Mouse (Mus musculus): Measurements from ENCODE around the gene Pcdh17. TPM values are rescaled to one million over a fixed set of nuclear protein-coding genes. Genes with fewer than 3 reads are reported as not detected.
A peak's percentile ranks its signal among the peaks of the same experiment; 100 is the strongest.

The Pcdh17 gene
- polyA plus RNA-seq (2015; fragmentation: Nextera tagmentation; extraction: Ambion mirVana): 21.8 and 22.9 TPM in 2 replicates

DNA sequence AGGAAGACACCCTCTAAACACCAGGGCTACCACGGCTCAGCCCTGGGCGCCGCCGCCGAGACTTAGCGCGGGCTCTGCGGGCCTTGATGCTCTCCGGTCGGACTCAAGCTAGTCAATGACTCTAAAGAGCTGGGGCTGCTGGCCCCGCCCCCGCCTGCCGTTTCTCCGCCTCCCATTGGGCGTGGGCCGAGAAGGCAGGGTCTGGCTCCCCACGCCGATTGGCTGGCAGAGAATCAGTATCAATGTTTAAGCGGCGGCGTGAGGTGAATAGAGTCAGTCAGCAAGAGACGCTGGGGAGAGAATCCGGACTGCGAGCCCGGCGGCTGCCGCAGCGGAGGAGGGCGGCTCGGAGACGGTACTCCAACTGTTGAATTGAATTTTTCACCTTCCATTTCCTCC, at the start of gene Pcdh17:
TSS of gene Pcdh17 (plus strand) at position 276 of the 399 bp plus-strand sequence.
- Histone ChIP-seq H3K4me2 (ENCODE audit: low read depth, low read length) (peak within 1 kb of the TSS; percentile 64), H3K9ac (ENCODE audit: low read length) (peak within 1 kb of the TSS; percentile 64), H3K27ac (ENCODE audit: low read length) (peak within 1 kb of the TSS; percentile 84), H3K4me3 (ENCODE audit: low read length) (peak within 1 kb of the TSS; percentile 66), H3K36me3 (ENCODE audit: control insufficient read depth, insufficient read depth, low read length) (no peaks in the 10 kb centered on the region), H3K9me3 (ENCODE audit: control insufficient read depth, low read length) (no peaks in the 10 kb centered on the region), H3K27me3 (ENCODE audit: control insufficient read depth, insufficient read depth, low read depth, low read length) (peaks cover 25% of the 10 kb centered on the region), H3K4me1 (replicated peaks; ENCODE audit: control insufficient read depth, insufficient read depth, low read length) (peaks cover 9% of the 10 kb centered on the region)
- peak; percentile 96 for ATAC-seq (ENCODE audit: low read depth)
- WGBS: under 1% methylated on average over 31 of the region's 31 CpGs

DNA sequence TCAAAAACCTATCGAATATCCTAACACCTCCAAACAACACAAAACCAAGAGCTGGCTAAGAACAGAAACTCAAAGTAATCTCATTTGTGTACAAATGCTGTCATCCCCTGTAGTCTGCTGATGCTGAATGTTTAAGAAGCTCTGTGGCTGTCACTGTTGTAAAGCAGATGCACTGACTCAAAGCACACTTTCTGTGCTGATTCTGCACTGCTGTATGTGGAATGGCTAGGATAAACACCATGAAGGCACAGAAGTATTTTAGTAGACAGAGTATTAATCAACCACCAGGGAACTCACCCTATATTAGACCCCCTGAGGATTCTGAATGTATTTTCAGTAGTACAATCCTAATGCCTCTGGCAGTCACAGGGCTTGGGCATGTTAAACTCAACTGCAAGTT, 46.2 kb upstream of the Pcdh17 start:
- H3K4me2 ChIP-seq (ENCODE audit: low read depth, low read length): no peak overlapping the region
- H3K9ac ChIP-seq (ENCODE audit: low read length): no peak overlapping the region
- H3K4me3 ChIP-seq (ENCODE audit: low read length): no peak overlapping the region
- WGBS: 33% methylated on average over 1 of the region's 1 CpGs
- H3K4me1 ChIP-seq (replicated peaks; ENCODE audit: control insufficient read depth, insufficient read depth, low read length): no peaks in the 10 kb centered on the region
- H3K27me3 ChIP-seq (ENCODE audit: control insufficient read depth, insufficient read depth, low read depth, low read length): no peaks in the 10 kb centered on the region
- no peaks in the 10 kb centered on the region for H3K36me3 ChIP-seq (ENCODE audit: control insufficient read depth, insufficient read depth, low read length)
- peak; percentile 94 for ATAC-seq (ENCODE audit: low read depth)
- H3K9me3 ChIP-seq (ENCODE audit: control insufficient read depth, low read length): no peaks in the 10 kb centered on the region
- H3K27ac ChIP-seq (ENCODE audit: low read length): no peak overlapping the region

DNA sequence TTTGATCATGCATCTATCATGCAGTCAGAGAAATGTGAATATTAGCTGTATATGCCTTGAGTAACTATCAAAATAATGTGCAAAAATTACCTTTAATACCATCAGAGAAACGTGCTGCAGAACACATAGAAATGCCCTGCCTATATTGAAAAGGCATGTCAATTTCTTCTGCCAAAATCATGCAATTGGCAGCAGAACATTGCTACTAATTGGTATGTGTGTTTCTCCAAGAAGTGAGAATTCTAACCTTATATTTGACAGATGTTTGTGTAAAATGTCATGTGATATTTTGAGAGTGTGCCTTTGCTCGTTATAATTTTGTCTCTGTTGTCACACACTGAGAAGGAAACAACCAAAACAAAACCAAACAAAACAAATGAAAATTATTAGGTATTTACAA, 18.6 kb upstream of the Pcdh17 start:
- Histone ChIP-seq H3K27me3 (ENCODE audit: control insufficient read depth, insufficient read depth, low read depth, low read length) (no peaks in the 10 kb centered on the region), H3K9ac (ENCODE audit: low read length) (no peak overlapping the region), H3K27ac (ENCODE audit: low read length) (no peak overlapping the region), H3K4me1 (replicated peaks; ENCODE audit: control insufficient read depth, insufficient read depth, low read length) (no peaks in the 10 kb centered on the region), H3K4me2 (ENCODE audit: low read depth, low read length) (no peak overlapping the region), H3K4me3 (ENCODE audit: low read length) (no peak overlapping the region), H3K9me3 (ENCODE audit: control insufficient read depth, low read length) (no peaks in the 10 kb centered on the region), H3K36me3 (ENCODE audit: control insufficient read depth, insufficient read depth, low read length) (no peaks in the 10 kb centered on the region)
- no peak for ATAC-seq (ENCODE audit: low read depth)
- 63% methylated on average over 2 of the region's 2 CpGs for WGBS

DNA sequence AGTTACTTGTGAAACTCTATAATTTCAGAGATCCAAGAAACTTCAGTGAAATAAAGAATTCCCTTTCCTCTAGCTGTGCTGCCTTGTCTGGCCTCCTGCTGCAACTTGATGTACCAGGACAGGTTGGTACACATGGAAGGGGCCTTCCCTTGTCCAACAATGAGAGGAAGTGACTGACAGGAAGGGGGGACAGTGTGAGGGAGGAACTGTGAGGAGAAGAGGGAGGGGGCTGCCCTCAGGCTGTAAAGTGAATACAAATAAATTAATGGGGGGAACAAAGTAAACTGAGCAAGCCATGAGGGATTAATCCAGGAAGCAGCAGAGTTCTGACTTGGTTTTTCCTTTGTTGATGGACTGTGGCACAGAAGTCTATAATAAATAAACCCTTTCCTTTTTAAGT, 16.7 kb upstream of the Pcdh17 start:
- no peaks in the 10 kb centered on the region for H3K9me3 ChIP-seq (ENCODE audit: control insufficient read depth, low read length)
- peak; percentile 67 for ATAC-seq (ENCODE audit: low read depth)
- H3K4me2 ChIP-seq (ENCODE audit: low read depth, low read length): no peak overlapping the region
- no peaks in the 10 kb centered on the region for H3K27me3 ChIP-seq (ENCODE audit: control insufficient read depth, insufficient read depth, low read depth, low read length)
- H3K36me3 ChIP-seq (ENCODE audit: control insufficient read depth, insufficient read depth, low read length): no peaks in the 10 kb centered on the region
- no peak overlapping the region for H3K9ac ChIP-seq (ENCODE audit: low read length)
- no peak overlapping the region for H3K4me3 ChIP-seq (ENCODE audit: low read length)
- H3K27ac ChIP-seq (ENCODE audit: low read length): no peak overlapping the region
- no peaks in the 10 kb centered on the region for H3K4me1 ChIP-seq (replicated peaks; ENCODE audit: control insufficient read depth, insufficient read depth, low read length)

GRCm38 (mm10) chr14:84438066-84438770, 5.1 kb upstream of the Pcdh17 start:
- ATAC-seq (ENCODE audit: low read depth): no peak
- 25% methylated on average over 11 of the region's 11 CpGs for WGBS
- no peaks in the 10 kb centered on the region for H3K9me3 ChIP-seq (ENCODE audit: control insufficient read depth, low read length)
- no peak overlapping the region for H3K4me3 ChIP-seq (ENCODE audit: low read length)
- no peaks in the 10 kb centered on the region for H3K4me1 ChIP-seq (replicated peaks; ENCODE audit: control insufficient read depth, insufficient read depth, low read length)
- H3K36me3 ChIP-seq (ENCODE audit: control insufficient read depth, insufficient read depth, low read length): no peaks in the 10 kb centered on the region
- no peaks in the 10 kb centered on the region; the same call in 1 of the 2 replicates for H3K27me3 ChIP-seq (ENCODE audit: control insufficient read depth, insufficient read depth, low read depth, low read length)
- H3K27ac ChIP-seq (ENCODE audit: low read length): no peak overlapping the region
- H3K9ac ChIP-seq (ENCODE audit: low read length): no peak overlapping the region
- H3K4me2 ChIP-seq (ENCODE audit: low read depth, low read length): no peak overlapping the region

DNA sequence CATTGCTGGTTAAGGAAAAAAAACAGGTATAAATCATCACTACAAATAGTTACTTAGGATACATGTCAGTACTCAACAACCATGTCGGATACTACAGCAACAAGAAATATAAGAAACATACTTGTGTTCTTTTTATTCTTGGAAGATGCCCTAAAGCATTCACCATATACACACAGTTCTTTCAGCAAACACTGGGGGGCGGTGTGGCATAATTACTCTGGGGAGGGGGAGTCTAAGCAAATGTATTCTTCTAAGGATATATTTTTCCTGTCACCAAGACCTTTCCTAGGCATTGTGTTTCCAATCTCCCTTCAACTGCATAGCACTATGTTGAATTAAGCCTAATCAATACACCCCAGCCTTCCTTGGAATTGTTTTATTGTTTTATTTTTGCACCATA, 2.5 kb upstream of the Pcdh17 start:
- Histone ChIP-seq H3K36me3 (ENCODE audit: control insufficient read depth, insufficient read depth, low read length) (no peaks in the 10 kb centered on the region), H3K4me1 (replicated peaks; ENCODE audit: control insufficient read depth, insufficient read depth, low read length) (no peaks in the 10 kb centered on the region; the same call in none of the 2 replicates), H3K4me2 (ENCODE audit: low read depth, low read length) (no peak overlapping the region), H3K9ac (ENCODE audit: low read length) (no peak overlapping the region), H3K9me3 (ENCODE audit: control insufficient read depth, low read length) (no peaks in the 10 kb centered on the region), H3K27me3 (ENCODE audit: control insufficient read depth, insufficient read depth, low read depth, low read length) (peaks cover under 1% of the 10 kb centered on the region), H3K27ac (ENCODE audit: low read length) (no peak overlapping the region), H3K4me3 (ENCODE audit: low read length) (no peak overlapping the region)
- no peak for ATAC-seq (ENCODE audit: low read depth)
- WGBS: 18% methylated on average over 2 of the region's 2 CpGs

DNA sequence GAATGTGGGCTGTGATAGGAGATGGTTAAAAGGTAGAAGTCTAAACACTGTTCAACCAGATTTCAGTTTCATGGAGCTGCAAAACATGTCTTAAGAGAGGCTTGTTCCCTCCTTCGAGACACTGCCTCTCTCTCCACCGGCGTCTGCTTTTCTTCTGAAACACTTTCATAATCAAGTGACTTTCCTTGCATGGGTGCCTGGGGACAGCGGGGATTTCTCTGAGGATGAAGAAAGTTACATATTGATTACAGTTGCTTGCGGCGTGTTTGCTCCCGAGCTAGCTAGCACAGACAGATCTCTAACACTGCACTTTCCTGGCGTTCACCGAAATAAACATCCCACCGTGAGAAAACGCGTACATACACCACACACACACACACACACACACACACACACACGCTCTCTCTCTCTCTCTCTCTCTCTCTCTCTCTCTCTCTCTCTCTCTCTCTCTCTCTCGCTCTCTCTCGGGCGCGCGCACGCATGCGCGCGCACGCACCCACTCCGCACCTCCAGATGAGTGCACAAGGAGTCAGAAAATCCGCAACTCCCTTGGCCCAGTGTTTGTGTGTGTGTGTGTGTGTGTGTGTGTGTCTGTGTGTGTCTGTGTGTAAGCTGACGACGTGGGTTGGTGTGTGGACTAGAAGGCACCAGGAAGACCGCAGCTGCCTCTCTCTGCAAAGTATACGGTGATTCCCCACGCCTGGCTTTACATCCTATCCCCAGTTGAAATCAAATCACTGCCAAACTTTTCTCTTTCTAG, 655 bp upstream of the Pcdh17 start:
- Histone ChIP-seq H3K4me3 (ENCODE audit: low read length) (peak overlapping the region; percentile 66), H3K36me3 (ENCODE audit: control insufficient read depth, insufficient read depth, low read length) (no peaks in the 10 kb centered on the region), H3K27ac (ENCODE audit: low read length) (peak overlapping the region; percentile 84), H3K4me2 (ENCODE audit: low read depth, low read length) (peak overlapping the region; percentile 64), H3K9ac (ENCODE audit: low read length) (peak overlapping the region; percentile 64), H3K4me1 (replicated peaks; ENCODE audit: control insufficient read depth, insufficient read depth, low read length) (peaks cover 9% of the 10 kb centered on the region), H3K9me3 (ENCODE audit: control insufficient read depth, low read length) (no peaks in the 10 kb centered on the region), H3K27me3 (ENCODE audit: control insufficient read depth, insufficient read depth, low read depth, low read length) (peaks cover 19% of the 10 kb centered on the region)
- WGBS: 0% methylated on average over 28 of the region's 30 CpGs
- peak; percentile 53 for ATAC-seq (ENCODE audit: low read depth)

DNA sequence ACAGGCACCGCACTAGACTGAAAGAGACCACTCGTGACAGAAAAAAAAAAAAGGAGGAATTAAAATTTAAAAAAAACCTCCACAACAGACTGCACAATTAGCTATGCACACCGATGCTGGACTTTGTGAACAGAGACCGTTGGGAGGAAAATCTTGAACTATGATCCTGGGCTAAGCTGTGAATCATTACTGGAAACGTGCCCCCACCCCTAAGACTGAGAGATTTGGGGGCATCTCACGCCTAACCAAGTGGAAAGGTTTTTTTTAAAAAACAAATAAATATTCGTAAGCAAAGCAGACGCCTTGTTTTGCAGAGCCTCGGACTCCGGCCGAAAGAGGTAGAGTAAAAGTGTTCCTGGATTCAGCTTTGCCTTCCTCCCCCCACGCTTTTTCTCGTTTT, 398 bp downstream of the Pcdh17 start:
- H3K9me3 ChIP-seq (ENCODE audit: control insufficient read depth, low read length): no peaks in the 10 kb centered on the region
- H3K36me3 ChIP-seq (ENCODE audit: control insufficient read depth, insufficient read depth, low read length): no peaks in the 10 kb centered on the region
- H3K4me1 ChIP-seq (replicated peaks; ENCODE audit: control insufficient read depth, insufficient read depth, low read length): peaks cover 9% of the 10 kb centered on the region
- 1% methylated on average over 13 of the region's 13 CpGs for WGBS
- peak overlapping the region; percentile 62 for H3K9ac ChIP-seq (ENCODE audit: low read length)
- no peak overlapping the region for H3K27ac ChIP-seq (ENCODE audit: low read length)
- H3K4me3 ChIP-seq (ENCODE audit: low read length): peak overlapping the region; percentile 66
- ATAC-seq (ENCODE audit: low read depth): no peak
- peak overlapping the region; percentile 64 for H3K4me2 ChIP-seq (ENCODE audit: low read depth, low read length)
- H3K27me3 ChIP-seq (ENCODE audit: control insufficient read depth, insufficient read depth, low read depth, low read length): peaks cover 29% of the 10 kb centered on the region

DNA sequence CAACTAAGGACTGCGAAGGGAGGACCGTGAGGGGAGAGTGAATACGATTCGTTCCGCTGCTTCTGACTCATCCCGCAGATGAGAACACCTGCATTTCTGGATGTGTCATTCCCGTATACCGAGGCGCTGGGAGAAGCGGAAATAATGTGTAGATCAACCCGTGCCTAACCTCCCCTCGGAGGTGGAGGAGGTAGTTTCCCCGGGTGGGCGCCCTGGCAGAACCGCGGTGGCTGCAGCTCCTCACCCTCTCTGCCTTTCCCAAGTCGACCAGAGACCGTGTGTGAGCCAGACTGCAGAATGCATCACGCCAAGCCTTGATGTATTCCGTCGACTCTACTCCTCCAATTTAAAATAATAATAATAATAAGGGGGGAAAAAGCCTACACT, 906 bp downstream of the Pcdh17 start:
- WGBS: 0% methylated on average over 21 of the region's 21 CpGs
- no peaks in the 10 kb centered on the region for H3K9me3 ChIP-seq (ENCODE audit: control insufficient read depth, low read length)
- H3K36me3 ChIP-seq (ENCODE audit: control insufficient read depth, insufficient read depth, low read length): no peaks in the 10 kb centered on the region
- peaks cover 29% of the 10 kb centered on the region for H3K27me3 ChIP-seq (ENCODE audit: control insufficient read depth, insufficient read depth, low read depth, low read length)
- peaks cover 9% of the 10 kb centered on the region for H3K4me1 ChIP-seq (replicated peaks; ENCODE audit: control insufficient read depth, insufficient read depth, low read length)
- peak overlapping the region; percentile 67 for H3K27ac ChIP-seq (ENCODE audit: low read length)
- peak overlapping the region; percentile 62 for H3K9ac ChIP-seq (ENCODE audit: low read length)
- H3K4me3 ChIP-seq (ENCODE audit: low read length): peak overlapping the region; percentile 66
- peak overlapping the region; percentile 64 for H3K4me2 ChIP-seq (ENCODE audit: low read depth, low read length)
- ATAC-seq (ENCODE audit: low read depth): no peak
